Mouse (Mus musculus) kidney, adult 11 months (tissue): ENCODE measurements at regions not wholly inside any gene's neighbourhood (a gene's known extent, or its start where the extent isn't known, plus 50 kb on each side); places are given as distances from the start of the nearest gene placed in this dataset.

Source experiments
- DNase-seq: peaks from one replicate; pipeline ENCODE4 v3.0.0; 2022

GRCm38 (mm10) chr1:128824916-128825683 lies 233.0 kb upstream of the Cxcr4 start:
- no peak for DNase-seq

- peak; percentile 50 for DNase-seq
Measured at GRCm38 (mm10) chr1:128824235-128824634, 232.1 kb upstream of the Cxcr4 start.

- DNase-seq, result no peak
Measured at GRCm38 (mm10) chr1:128821991-128822390, 229.9 kb upstream of the Cxcr4 start.

DNA sequence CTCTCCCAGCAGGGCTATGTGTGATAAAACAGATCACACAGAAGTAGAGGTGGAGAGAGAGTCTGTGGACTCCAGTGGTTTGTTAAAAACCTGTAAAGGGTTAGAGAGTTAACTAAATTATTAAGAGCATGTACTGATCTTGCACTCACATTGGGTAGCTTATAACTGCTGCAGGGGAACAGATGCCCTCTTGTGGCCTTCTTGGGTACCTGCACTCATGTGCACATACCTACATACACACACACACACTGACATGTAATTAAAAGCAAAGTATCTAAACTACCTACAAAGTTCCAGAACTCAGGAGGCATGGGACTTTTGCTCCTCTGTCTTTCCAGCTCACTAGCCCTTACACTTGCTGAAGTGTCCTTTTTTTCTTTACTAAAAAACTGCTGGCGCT lies 228.4 kb upstream of the Cxcr4 start:
- DNase-seq, result no peak

DNA sequence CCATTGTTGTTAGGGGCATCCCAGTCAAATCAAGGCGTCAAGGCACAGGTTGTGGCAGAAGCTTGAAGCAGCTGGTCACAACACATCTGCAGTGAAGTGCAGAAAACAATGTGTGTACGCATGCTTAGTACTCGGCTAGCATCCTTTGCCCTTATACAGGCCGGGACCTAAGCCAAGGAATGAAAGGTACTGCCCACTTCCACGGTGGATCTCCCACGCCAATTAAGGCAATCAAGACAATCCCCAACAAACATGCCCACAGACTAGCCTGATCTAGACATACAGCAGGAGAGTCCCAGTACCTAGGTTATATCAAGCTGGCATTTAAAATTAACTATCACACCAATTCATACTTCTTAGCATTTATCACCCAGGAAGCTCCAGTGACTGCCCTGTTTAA lies 227.5 kb upstream of the Cxcr4 start:
- no peak for DNase-seq

- DNase-seq, result no peak
Measured at GRCm38 (mm10) chr1:128813379-128813778, 221.3 kb upstream of the Cxcr4 start.

DNA sequence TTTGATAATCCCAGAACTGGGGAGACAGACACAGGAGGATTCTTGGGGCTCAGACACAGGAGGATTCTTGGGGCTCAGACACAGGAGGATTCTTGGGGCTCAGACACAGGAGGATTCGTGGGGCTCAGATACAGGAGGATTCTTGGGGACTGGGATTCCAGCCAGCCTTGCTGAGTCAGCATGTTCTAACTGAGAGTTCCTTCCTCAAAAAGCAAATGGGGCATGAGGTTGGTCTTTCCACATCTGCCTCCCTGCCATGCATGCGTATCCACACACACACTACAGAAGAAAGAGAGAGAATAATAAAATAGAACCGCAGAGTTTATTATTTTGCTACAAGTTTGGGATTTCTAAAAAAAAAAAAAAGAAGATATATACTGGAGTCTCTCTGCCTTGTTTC lies 218.8 kb upstream of the Cxcr4 start:
- no peak for DNase-seq

GRCm38 (mm10) chr1:128810094-128810493 lies 218.0 kb upstream of the Cxcr4 start:
- no peak for DNase-seq

- no peak for DNase-seq
Measured at GRCm38 (mm10) chr1:128809601-128810000, 217.5 kb upstream of the Cxcr4 start.

- no peak for DNase-seq
Measured at GRCm38 (mm10) chr1:128808599-128808998, 216.5 kb upstream of the Cxcr4 start.

GRCm38 (mm10) chr1:128805687-128806653 lies 213.9 kb upstream of the Cxcr4 start:
- DNase-seq, result no peak

- DNase-seq, result no peak
Measured at GRCm38 (mm10) chr1:128803433-128804060, 211.5 kb upstream of the Cxcr4 start.

DNA sequence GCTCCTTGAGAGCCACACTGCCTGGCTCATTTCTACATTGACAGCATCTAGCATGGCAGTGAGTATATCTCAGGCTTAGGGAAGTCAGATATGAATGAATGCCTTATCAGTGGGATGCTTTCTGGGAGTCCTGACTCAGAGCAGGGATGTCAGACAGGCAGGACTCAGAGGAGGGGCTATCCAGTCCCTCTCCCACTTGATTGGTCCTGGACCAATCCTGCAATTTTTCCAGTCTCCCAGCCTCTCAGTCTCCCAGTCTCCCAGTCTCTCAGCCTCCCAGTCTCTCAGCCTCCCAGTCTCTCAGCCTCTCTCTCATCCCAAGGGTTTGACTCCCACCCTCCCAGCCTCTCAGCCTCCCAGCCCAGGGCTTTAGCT lies 211.0 kb upstream of the Cxcr4 start:
- no peak for DNase-seq

DNA sequence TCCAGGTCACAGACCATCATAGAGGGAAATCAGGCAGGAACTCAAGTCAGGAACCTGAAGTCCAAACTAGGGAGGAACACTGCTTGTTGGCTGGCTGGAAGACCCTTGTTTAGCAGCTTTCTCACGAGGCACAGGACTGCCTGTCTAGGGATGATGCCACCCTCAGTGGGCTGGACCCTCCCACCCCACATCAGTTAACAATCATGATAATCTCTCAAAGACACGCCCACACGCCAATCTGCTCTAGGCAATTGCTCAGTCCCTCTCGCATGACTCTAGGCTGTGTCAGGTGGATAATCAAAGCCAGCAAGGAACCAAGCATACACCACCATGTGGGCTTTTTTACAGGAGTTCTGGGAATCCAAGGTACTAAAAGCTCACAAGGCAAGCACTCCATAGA lies 206.6 kb upstream of the Cxcr4 start:
- no peak for DNase-seq

GRCm38 (mm10) chr1:128795654-128796053 lies 203.6 kb upstream of the Cxcr4 start:
- DNase-seq, result no peak

DNA sequence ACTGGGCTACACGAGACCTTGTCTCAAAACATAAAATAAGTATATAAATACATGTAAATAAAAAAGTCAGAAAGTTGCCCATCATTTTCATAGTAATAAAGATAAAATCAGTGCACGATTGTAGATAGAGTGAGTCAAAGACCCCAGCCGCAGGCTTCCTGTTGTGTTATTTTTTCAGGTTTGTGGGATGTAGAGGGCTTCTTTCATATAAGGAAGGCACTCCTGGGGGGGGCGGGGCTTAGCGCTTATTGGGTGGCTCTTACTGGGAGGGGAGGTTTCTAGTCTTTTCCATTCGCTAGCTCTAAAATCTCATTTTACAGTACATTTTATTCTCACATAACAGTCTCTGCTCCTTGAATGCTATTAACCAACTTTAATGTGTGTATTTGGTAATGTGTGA lies 198.8 kb upstream of the Cxcr4 start:
- DNase-seq, result no peak

- no peak for DNase-seq
Measured at GRCm38 (mm10) chr1:128789567-128790335, 197.7 kb upstream of the Cxcr4 start.

- no peak for DNase-seq
Measured at GRCm38 (mm10) chr1:128788227-128788626, 196.1 kb upstream of the Cxcr4 start.

GRCm38 (mm10) chr1:128786941-128787569 lies 195.0 kb upstream of the Cxcr4 start:
- DNase-seq, result no peak

GRCm38 (mm10) chr1:128782286-128782685 lies 190.2 kb upstream of the Cxcr4 start:
- no peak for DNase-seq

DNA sequence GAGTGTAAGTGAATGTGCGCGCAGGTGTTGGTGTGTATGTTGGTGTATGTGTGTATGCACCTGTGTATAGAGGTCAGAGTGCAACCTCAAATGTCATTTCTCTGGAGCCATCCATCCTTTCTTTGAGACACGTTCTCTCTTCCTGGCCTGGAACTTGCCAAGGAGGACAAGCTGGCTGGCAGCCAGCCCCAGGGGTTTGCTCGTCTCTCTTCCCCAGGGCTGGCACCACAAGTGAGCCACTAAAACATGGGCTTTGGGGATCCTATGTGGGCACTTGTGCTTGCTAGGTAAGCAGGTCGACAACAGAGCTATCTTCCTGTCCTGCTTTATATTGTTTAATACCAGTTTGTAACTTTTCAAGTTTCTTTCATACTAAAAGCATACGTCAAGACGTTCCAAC lies 189.8 kb upstream of the Cxcr4 start:
- DNase-seq, result no peak

DNA sequence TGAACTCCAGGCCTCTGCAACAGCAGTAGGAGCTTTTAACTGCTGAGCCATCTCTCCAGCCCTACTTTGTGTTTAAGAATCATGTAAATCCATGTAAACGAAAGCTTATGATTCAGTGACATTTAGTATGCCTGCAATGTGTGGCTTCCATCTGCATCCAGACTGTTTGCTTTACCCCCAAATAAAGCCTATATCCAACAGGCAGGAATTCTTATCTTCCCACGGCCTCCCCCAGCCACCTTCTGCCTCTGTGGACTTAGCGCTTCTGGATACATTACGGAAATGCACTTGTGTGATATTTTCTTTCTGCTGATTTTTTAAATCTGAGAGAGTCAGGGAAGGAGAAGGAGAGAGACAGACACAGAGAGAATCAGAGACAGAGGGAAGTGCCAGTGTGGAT lies 189.2 kb upstream of the Cxcr4 start:
- no peak for DNase-seq
